Mouse (Mus musculus) B cell, adult 2 months (primary cell): ENCODE measurements at regions not wholly inside any gene's neighbourhood (a gene's known extent, or its start where the extent isn't known, plus 50 kb on each side); places are given as distances from the start of the nearest gene placed in this dataset.

Source experiments
- DNase-seq, 2 experiments: peaks; one replicate each; pipeline ENCODE4 v3.0.0; 2022

- DNase-seq: no peak
These were observed 118.4 kb downstream of the Gnat3 start for GRCm38 (mm10) chr5:18080761-18081160.

DNA sequence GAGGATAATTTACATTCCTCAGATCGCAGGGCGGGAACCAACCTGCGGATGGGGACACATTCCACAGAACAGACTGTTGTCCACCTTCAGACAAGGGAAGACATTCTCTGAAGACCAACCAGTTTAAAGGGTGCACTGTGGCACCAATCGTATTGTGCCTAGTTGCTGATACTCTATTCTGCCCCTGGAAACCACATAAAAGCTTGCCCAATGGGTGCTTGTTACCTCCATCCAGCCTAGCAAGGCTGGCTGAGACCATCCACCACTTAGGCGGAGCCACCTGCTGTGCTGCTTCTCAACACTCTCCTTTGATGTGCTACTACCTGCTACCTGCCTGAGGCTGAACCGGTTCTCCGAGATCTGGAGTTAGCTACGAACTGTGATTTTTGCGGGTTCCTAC lies 119.9 kb downstream of the Gnat3 start:
- no peak for DNase-seq

DNA sequence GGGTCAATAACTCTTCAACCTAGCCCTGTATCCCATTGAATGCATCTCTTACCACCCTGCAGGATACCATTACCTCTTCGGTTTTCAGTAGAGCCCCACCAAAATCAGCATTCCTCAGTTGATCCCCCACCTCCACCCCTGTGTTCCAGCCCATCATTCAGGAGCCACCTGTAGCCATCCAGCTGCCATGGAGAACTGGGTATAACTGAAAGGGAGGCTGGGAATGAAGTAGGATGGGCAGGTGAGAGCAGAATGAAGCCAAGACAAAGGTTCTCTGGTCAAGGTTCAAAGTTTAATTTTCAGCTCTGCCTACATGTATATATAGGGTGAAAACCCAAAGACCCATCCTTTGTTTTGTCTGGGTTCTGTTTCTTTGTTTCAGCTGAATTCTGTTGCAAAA lies 121.4 kb downstream of the Gnat3 start:
- DNase-seq: no peak

GRCm38 (mm10) chr5:18085456-18085855 lies 123.1 kb downstream of the Gnat3 start:
- DNase-seq: no peak

- DNase-seq: peak; percentile 2 to 5
These were observed 125.6 kb downstream of the Gnat3 start for GRCm38 (mm10) chr5:18087919-18088445.

- DNase-seq: no peak
These were observed 127.6 kb downstream of the Gnat3 start for GRCm38 (mm10) chr5:18089956-18090355.

DNA sequence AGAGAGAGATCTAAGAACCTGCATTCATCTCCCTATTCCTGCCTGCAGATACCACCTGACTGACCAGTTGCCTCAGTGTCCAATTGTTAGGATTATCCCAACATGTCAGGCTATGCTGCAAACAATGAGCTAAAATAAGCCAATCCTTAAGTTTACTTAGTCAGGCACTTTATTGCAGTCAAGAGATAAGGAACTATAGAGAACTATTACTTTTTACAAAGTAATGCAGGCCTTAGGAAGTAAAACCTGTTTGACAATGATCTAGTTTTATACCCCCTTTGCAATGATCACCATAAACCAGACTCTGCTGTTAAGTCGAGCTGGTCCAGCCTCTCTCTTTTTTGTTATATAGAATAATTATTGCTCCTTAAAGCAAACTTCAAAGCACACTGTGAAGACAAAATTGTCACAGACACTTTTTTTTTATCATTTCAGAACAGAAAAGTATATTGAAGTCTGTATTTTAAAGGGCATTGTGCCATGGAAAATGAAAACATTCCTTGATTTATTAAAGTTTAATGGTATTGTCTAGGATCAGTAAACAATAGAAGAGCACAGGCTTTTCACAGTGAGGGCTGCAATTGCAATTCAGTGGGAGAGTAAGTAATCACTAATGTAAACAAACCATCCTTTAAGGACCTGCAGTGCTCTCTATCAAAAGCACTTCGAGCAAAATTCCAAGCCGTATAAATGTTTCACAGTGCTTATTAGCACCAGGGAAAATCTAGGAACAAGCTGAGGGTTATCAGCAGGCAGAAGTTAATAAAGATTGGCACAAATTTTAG lies 152.7 kb downstream of the Gnat3 start:
- DNase-seq: no peak

DNA sequence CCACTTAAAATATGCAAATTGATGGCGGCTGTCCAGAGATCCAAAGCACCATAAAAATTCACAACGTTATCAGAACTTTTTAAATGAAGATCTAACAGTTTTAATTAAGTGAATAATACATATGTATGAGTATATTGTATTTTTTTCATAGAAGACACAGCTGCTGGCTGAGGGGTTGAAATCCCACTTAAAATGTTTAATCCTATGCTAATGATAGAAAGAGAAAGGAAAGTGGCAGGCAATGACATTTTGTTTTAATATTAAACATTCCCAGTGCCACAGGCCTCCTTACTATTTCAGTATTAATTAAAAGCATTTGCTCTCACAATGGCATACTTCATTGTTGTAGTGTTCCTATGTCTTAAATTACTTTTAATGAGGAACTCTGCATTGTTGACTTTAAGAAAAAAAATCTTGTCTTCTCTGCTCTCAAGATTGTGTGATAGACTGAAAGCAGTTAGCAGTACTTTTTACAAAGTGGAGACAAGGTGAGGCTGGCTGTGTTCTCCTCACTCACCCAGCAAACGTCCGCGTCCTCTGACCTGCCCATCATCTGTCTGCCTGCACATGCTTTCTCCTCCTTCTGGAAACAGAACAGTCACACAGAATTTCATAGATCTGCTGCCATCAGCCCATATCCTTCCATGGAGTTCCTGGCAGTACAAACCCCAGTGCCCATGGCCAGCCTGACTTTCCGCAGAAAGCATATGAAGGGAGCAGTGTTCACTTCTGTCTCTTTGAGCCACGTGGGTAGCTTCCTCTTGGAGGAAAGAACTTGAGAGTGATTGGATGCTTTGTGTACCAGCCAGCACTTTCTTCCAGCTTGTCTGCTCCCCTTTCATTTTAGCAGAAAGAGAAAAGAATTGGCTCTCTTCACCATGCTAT lies 173.7 kb downstream of the Gnat3 start:
- DNase-seq: no peak

GRCm38 (mm10) chr5:18137450-18138061 lies 175.2 kb downstream of the Gnat3 start:
- no peak for DNase-seq

- no peak for DNase-seq
These were observed 189.9 kb downstream of the Gnat3 start for GRCm38 (mm10) chr5:18152241-18152640.

- no peak for DNase-seq
These were observed 191.4 kb downstream of the Gnat3 start for GRCm38 (mm10) chr5:18153703-18154102.

GRCm38 (mm10) chr5:18163515-18163914 lies 196.6 kb downstream of the Gnai1 start:
- no peak for DNase-seq

GRCm38 (mm10) chr5:18177810-18178209 lies 182.3 kb downstream of the Gnai1 start:
- no peak for DNase-seq

- DNase-seq: no peak
These were observed 148.6 kb downstream of the Gnai1 start for GRCm38 (mm10) chr5:18211395-18212057.
